Mouse (Mus musculus) right cerebral cortex, postnatal 36 days (tissue): Measurements from ENCODE around the gene Artn.
A peak's percentile ranks its signal among the peaks of the same experiment; 100 is the strongest.

Experiments used
- DNase-seq, 2 experiments: peaks; one replicate each; pipeline ENCODE4 v3.0.0; 2022; ENCODE audit warnings: low spot score in 2 of 2, mixed read lengths in 1 of 2

Gene Artn

GRCm38 (mm10) chr4:117929391-117929881, at the start of gene Artn:
Gene Artn (minus strand): TSS chr4:117929763.
- no peak for DNase-seq

GRCm38 (mm10) chr4:117979181-117979580, 49.6 kb upstream of the Artn start:
- no peak for DNase-seq

- no peak for DNase-seq
Observed at GRCm38 (mm10) chr4:117978282-117978681, 48.7 kb upstream of the Artn start.

GRCm38 (mm10) chr4:117977841-117978240, 48.3 kb upstream of the Artn start:
- no peak for DNase-seq

- no peak for DNase-seq
Observed at GRCm38 (mm10) chr4:117977371-117977770, 47.8 kb upstream of the Artn start.

- DNase-seq: no peak
Observed at GRCm38 (mm10) chr4:117975820-117976219, 46.3 kb upstream of the Artn start.

GRCm38 (mm10) chr4:117974719-117975118, 45.2 kb upstream of the Artn start:
- peak; percentile 30 to 38 for DNase-seq

- no peak for DNase-seq
Observed at GRCm38 (mm10) chr4:117972999-117973398, 43.4 kb upstream of the Artn start.

- DNase-seq: no peak
Observed at GRCm38 (mm10) chr4:117964346-117965025, 34.9 kb upstream of the Artn start.

- DNase-seq: no peak
Observed at GRCm38 (mm10) chr4:117957492-117957891, 27.9 kb upstream of the Artn start.

- DNase-seq: no peak
Observed at GRCm38 (mm10) chr4:117947493-117947892, 17.9 kb upstream of the Artn start.

- DNase-seq: peak in 1 of 2 experiments; percentile 10
Observed at GRCm38 (mm10) chr4:117946639-117947305, 17.2 kb upstream of the Artn start.

GRCm38 (mm10) chr4:117943317-117943716, 13.8 kb upstream of the Artn start:
- no peak for DNase-seq

GRCm38 (mm10) chr4:117936964-117937363, 7.4 kb upstream of the Artn start:
- no peak for DNase-seq

GRCm38 (mm10) chr4:117934081-117934480, 4.5 kb upstream of the Artn start:
- DNase-seq: no peak

- no peak for DNase-seq
Observed at GRCm38 (mm10) chr4:117933248-117933647, 3.7 kb upstream of the Artn start.

- DNase-seq: peak in 1 of 2 experiments; percentile 12
Observed at GRCm38 (mm10) chr4:117928699-117929241, 793 bp downstream of the Artn start.

GRCm38 (mm10) chr4:117928234-117928633, 1.3 kb downstream of the Artn start:
- no peak for DNase-seq

- peak in 1 of 2 experiments; percentile 56 for DNase-seq
Observed at GRCm38 (mm10) chr4:117926545-117927482, 2.7 kb downstream of the Artn start.

GRCm38 (mm10) chr4:117924916-117925315, 4.6 kb downstream of the Artn start:
- no peak for DNase-seq

GRCm38 (mm10) chr4:117923450-117923849, 6.1 kb downstream of the Artn start:
- no peak for DNase-seq

- DNase-seq: no peak
Observed at GRCm38 (mm10) chr4:117921358-117921757, 8.2 kb downstream of the Artn start.
